Mouse (Mus musculus): ENCODE data around the gene Fam189a1. TPM values are rescaled to one million over a fixed set of nuclear protein-coding genes. Genes with fewer than 3 reads are reported as not detected.

Gene Fam189a1
- total RNA-seq, 2 experiments from 2014 or later: not detected

- no peak for ATAC-seq (replicated peaks; ENCODE audit: low FRiP score, poor library complexity, severe bottlenecking)
Observed at GRCm38 (mm10) chr7:64981511-64982235, 174.7 kb downstream of the Fam189a1 start.

GRCm38 (mm10) chr7:64973590-64974262 lies 182.6 kb downstream of the Fam189a1 start:
- no peak for ATAC-seq (replicated peaks; ENCODE audit: low FRiP score, poor library complexity, severe bottlenecking)

GRCm38 (mm10) chr7:64962128-64962527 lies 194.2 kb downstream of the Fam189a1 start:
- ATAC-seq (replicated peaks; ENCODE audit: low FRiP score, poor library complexity, severe bottlenecking): no peak

- no peak for ATAC-seq (replicated peaks; ENCODE audit: low FRiP score, poor library complexity, severe bottlenecking)
Observed at GRCm38 (mm10) chr7:64959087-64959486, 197.3 kb downstream of the Fam189a1 start.

GRCm38 (mm10) chr7:64952181-64952580 lies 204.2 kb downstream of the Fam189a1 start:
- no peak for ATAC-seq (replicated peaks; ENCODE audit: low FRiP score, poor library complexity, severe bottlenecking)

- ATAC-seq (replicated peaks; ENCODE audit: low FRiP score, poor library complexity, severe bottlenecking): no peak
Observed at GRCm38 (mm10) chr7:64950771-64951099, 205.6 kb downstream of the Fam189a1 start.

- ATAC-seq (replicated peaks; ENCODE audit: low FRiP score, poor library complexity, severe bottlenecking): no peak
Observed at GRCm38 (mm10) chr7:64949910-64950770, 206.2 kb downstream of the Fam189a1 start.

- no peak for ATAC-seq (replicated peaks; ENCODE audit: low FRiP score, poor library complexity, severe bottlenecking)
Observed at GRCm38 (mm10) chr7:64949465-64949864, 206.9 kb downstream of the Fam189a1 start.

- no peak for ATAC-seq (replicated peaks; ENCODE audit: low FRiP score, poor library complexity, severe bottlenecking)
Observed at GRCm38 (mm10) chr7:64944686-64945085, 211.7 kb downstream of the Fam189a1 start.

- no peak for ATAC-seq (replicated peaks; ENCODE audit: low FRiP score, poor library complexity, severe bottlenecking)
Observed at GRCm38 (mm10) chr7:64944175-64944574, 212.2 kb downstream of the Fam189a1 start.

- ATAC-seq (replicated peaks; ENCODE audit: low FRiP score, poor library complexity, severe bottlenecking): no peak
Observed at GRCm38 (mm10) chr7:64936927-64937326, 219.4 kb downstream of the Fam189a1 start.

GRCm38 (mm10) chr7:64934115-64934514 lies 222.3 kb downstream of the Fam189a1 start:
- no peak for ATAC-seq (replicated peaks; ENCODE audit: low FRiP score, poor library complexity, severe bottlenecking)

GRCm38 (mm10) chr7:64930980-64931379 lies 225.4 kb downstream of the Fam189a1 start:
- no peak for ATAC-seq (replicated peaks; ENCODE audit: low FRiP score, poor library complexity, severe bottlenecking)

GRCm38 (mm10) chr7:64923918-64924317 lies 232.5 kb downstream of the Fam189a1 start:
- ATAC-seq (replicated peaks; ENCODE audit: low FRiP score, poor library complexity, severe bottlenecking): no peak

- no peak for ATAC-seq (replicated peaks; ENCODE audit: low FRiP score, poor library complexity, severe bottlenecking)
Observed at GRCm38 (mm10) chr7:64921189-64921588, 235.2 kb downstream of the Fam189a1 start.

GRCm38 (mm10) chr7:64920735-64921134 lies 235.6 kb downstream of the Fam189a1 start:
- ATAC-seq (replicated peaks; ENCODE audit: low FRiP score, poor library complexity, severe bottlenecking): no peak

- ATAC-seq (replicated peaks; ENCODE audit: low FRiP score, poor library complexity, severe bottlenecking): no peak
Observed at GRCm38 (mm10) chr7:64916654-64917053, 239.7 kb downstream of the Fam189a1 start.

- no peak for ATAC-seq (replicated peaks; ENCODE audit: low FRiP score, poor library complexity, severe bottlenecking)
Observed at GRCm38 (mm10) chr7:64915121-64915520, 241.2 kb downstream of the Fam189a1 start.

GRCm38 (mm10) chr7:64911945-64912344 lies 244.4 kb downstream of the Fam189a1 start:
- ATAC-seq (replicated peaks; ENCODE audit: low FRiP score, poor library complexity, severe bottlenecking): no peak

GRCm38 (mm10) chr7:64910208-64910607 lies 246.2 kb downstream of the Fam189a1 start:
- no peak for ATAC-seq (replicated peaks; ENCODE audit: low FRiP score, poor library complexity, severe bottlenecking)

GRCm38 (mm10) chr7:64906955-64907354 lies 249.4 kb downstream of the Fam189a1 start:
- ATAC-seq (replicated peaks; ENCODE audit: low FRiP score, poor library complexity, severe bottlenecking): no peak

All from erythroblast, adult 5-6 weeks (primary cell).